Mouse (Mus musculus) embryo, embryonic 11.5 days (tissue): Measurements from ENCODE around the gene Tmem107.

Experiments used
- DNase-seq: peaks from one replicate; pipeline ENCODE4 v3.0.0-alpha.2; 2012; ENCODE audit warnings: low read depth, low spot score

Gene Tmem107

DNA sequence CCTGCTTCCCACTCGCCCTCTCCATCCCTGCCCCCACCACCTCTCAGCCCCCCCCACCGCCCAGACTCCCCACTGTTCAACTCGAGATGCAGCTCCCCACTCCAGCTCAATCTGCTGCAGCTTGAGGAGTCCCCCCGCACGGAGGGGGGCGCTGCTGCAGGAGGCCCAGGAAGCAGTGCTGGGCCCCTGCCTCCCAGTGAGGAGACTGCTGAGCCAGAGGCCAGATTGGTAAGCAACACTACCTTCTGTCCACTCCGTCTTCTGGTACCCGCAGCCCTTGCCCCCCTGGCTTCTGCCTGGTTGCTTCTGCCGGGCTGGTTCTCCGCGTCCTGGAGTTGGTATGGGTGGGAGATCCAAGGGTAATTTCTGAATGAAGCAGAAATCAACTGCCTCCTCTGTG lies 36.2 kb downstream of the Tmem107 start:
- DNase-seq = no peak

DNA sequence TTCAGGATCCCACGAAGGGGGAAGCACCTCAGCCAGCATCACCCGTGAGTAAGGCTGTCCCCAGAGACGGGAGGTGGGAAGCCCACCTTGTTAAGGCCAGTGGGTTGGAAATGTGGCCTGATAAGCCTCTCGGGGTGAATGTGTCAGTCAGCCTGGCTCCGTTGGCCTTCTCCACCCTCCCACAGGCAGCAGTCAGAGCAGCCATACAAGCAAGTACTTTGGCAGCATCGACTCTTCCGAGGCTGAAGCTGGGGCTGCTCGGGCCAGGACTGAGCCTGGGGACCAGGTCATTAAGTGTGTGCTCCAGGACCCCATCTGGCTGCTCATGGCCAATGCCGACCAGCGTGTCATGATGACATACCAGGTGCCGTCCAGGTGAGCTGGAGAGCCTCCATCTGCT lies 37.1 kb downstream of the Tmem107 start:
- no peak for DNase-seq

DNA sequence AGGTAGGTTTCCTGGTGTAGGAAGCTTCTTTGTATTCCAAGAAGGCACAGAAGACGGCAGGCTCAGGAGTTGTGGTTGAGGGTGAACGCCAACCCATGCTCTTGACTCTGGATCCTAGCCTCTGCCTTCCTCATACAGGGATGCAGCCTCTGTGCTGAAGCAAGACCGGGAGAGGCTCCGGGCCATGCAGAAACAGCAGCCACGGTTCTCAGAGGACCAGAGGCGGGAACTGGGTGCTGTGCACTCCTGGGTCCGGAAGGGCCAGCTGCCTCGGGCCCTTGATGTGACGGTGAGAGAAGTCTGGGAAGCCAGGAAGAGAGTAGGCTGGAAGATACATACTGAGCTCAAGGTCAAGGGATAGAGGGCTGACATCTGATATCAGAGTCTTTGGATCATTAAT lies 37.6 kb downstream of the Tmem107 start:
- no peak for DNase-seq

DNA sequence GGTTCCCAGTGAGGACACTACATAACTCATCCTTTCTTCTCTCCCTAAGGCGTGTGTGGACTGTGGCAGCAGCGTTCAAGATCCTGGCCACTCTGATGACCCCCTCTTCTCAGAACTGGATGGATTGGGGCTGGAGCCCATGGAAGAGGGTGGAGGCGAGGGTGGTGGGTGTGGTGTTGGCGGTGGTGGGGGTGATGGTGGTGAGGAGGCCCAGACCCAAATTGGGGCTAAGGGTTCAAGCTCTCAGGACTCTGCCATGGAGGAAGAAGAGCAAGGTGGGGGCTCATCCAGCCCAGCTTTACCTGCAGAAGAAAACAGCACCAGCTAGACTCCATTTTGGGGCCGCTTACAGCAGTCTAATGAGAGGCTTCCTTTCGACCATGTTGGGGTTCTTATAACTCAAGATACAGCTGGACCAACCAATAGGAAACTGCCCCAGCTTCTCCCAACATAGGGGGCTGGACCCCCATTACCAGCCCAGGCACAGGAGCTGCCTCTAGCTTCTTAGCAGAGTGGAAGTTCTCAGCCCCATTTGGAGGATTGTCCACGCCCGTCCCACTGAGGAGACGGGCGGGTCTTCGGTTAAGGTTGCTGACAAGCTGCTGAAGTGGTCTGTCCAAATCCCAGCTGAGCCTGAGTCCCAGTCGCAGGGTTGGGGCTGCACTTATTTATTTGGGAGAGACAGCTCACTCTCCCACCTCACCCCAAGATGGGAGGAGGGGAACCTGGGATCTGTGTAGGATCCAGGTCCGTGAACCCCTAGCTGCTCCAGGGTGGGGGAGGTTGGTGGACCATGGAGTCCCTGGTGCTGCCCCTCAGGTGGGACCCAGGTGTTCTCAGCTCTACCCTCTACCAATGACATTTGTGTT lies 38.7 kb downstream of the Tmem107 start:
- DNase-seq = no peak

DNA sequence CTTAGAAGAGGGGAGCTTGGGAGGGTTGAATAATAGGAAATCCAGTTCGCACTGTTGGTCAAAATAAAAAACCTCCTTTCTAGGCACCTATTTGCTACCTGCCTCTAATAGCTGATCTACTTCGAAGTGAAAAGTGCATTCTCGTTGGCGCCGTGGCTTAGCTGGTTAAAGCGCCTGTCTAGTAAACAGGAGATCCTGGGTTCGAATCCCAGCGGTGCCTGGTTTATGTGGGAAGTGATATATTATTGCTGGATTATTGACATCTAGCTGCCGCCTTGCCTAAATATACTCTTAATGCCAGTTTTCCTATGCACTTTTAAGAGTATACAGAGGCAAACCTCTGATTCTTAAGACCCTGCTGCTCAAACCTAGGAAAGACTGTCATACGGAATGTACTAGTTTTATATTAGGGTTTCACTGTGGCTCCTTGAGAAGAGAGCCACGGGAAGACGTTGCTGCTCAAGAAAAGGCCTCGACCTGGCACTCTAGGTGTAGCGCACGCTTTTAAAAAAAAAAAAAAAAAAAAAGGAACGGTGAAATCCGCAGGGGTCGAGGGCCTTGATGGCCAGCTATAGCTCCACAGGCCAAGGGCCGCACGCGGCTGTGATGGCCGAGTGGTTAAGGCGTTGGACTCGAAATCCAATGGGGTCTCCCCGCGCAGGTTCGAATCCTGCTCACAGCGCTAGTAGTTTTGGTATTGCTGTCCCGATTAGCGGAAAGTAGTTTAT lies 39.9 kb downstream of the Tmem107 start:
- DNase-seq = no peak

DNA sequence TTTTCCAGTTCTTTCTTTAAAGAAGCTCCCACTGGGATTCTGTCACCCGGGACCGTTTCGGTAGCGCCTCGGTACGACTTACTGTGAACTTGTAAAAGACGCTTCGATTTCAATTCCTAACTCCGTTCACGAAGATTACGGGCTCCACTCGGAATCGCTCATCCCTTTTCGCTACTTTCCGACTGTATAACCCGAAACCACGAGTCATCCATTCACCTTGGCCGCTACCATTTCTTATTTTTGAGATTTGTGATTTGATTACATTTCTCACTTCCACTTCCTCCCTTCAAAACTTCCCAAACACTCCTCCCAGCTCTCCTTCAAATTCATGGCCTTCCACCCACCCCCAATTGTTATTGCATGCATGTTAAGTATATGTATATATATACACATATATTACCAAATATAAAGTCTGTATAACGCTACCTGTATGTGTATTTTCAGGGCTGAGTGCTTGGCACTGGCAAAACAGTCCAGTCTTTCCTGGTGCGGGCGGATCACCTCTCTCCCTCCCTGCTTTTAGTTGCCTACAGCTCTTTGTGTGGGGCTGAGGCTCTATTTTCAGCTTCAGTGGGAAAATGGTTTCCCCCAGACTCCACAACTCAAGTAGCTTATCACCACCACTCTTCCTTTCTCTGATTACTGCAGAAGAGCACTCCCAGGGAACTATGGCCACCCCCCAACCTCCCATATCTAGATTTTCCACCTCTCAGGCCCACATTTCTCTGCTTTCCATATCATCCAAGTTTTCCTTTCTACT lies 40.6 kb downstream of the Tmem107 start:
- no peak for DNase-seq

DNA sequence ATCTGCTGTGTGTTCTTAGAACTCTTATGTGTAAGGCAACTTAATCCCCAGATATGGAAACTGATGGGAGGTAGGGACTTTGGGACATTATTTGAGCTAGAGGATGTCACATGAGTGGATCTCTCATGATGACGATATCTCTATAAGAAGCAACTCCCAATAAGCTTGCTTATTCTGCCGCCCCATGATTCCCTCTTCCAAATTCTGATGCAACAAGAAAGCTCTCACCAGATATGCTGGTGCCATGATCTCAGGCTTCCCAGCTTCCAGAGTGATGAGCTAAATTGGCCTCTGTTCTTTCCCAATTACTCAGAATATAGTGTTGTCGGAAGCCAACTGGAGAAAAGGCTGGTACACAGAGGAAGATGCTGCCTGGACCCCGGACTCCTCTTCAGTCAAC lies 41.3 kb downstream of the Tmem107 start:
- no peak for DNase-seq

DNA sequence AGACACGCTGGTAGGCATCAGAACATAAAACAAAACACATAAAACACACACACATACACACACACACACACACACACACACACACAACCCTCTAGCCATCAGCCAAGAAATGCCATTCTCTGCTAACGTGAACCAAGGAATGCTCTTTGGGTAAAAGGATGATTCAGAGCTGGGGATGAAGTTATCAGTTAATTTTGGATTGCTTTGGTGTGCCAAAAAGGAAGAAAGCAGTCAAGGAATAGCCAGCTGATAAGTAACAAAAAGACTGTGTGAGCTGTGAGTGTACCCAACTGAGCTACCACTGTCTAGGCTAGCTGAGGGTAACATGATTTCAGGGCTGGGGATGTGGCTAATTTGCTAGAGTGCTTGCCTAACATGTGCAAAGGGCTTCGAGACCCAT lies 43.4 kb downstream of the Tmem107 start:
- DNase-seq = no peak

DNA sequence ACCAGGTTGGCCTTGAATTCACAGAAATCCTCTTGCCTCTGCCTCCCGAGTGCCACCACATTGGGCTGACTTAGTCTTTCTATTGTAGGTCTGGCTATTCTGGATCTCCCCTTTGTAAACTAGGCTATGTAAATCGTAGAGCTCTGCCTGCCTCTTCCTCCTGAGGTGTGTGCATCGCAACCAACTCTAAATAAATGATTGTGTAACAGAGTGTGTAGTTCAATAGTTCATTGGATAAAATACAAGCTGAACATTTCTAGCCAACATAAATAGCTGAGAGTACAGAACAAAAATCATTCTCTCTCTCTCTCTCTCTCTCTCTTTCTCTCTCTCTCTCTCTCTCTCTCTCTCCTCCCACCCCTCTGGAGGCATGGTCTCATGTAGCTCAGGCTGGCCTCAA lies 44.0 kb downstream of the Tmem107 start:
- no peak for DNase-seq

DNA sequence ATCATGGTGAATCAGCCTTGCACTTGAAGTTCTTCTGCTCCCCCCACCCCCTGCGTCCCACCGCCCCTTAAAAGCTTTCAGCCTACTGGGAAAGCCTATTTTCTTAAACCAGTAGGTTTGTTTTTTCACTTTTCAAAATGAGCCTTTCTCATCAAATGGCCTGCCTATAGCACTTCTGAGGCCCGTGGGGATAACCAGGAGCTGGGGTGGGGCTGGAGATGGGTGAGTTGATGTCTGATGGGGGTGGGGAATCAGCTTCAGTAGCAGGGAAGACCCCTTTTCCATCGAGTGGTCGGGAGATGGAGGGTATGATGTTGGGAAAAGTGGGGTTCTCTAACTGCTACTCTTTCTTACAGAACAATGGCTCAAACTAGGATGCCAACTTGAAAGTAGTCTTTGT lies 46.2 kb downstream of the Tmem107 start:
- no peak for DNase-seq

DNA sequence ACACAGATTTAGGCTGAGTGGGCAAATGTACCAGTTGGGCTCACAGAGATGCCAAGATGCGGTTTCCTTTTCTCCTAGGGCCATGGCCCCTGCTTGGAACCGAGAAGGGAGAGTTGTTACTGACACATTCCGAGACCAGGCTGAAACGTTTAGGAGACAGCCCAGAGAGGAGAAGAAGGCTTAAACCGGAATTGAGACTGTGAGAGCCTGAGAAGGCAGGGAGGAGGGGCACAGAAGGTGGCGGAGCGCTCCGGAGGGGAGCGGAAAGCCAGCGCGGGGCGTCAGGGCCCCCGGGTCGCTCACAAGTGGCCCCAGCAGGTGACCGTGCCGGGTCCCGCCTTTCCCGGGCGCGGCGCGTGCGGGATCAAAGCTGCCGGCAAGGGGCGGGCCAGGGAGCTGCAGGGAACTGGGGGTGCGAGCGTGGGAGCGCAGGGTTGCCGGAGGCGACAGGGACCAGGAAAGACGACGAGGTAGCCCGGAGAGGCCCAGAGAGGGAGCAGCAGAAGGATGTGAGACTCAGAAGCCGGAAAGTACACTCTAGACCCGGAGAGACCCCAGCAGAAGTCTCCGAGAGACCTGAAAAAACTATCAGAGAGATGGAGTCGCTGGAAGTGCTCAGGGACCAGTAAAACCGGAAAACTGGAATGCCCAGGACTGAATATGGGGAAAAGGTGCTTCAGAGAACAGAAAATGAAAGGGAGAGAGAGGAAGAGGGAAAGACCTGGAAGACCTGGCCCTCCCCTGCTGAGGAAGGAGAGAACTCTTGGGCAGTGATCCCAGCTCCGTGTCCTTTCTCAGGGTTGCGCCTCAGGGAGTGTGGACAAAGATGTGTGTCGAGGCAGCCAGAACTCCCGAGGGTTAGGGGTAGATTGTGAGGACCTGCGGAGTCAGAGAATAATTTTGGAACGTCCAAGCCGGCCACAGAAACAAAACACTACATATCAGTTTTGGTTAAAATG lies 47.4 kb downstream of the Tmem107 start:
- DNase-seq = no peak

DNA sequence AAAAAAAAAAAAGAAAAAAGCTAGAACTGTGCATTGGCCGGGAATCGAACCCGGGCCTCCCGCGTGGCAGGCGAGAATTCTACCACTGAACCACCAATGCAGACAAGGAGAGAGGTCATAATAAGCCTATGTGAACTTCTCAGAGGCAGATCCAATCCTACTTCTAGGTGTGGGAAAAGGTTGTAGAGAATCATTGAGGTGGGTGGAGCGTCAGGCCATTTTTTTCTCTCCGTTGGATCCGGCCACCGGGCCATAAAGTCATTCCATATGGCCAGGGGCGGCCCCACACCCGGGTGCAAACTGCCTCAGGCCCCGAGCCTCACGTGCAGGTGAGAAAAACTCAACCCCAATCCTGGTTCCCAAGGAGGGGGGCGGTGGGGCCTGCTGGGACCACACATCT lies 48.2 kb downstream of the Tmem107 start:
- DNase-seq = no peak

DNA sequence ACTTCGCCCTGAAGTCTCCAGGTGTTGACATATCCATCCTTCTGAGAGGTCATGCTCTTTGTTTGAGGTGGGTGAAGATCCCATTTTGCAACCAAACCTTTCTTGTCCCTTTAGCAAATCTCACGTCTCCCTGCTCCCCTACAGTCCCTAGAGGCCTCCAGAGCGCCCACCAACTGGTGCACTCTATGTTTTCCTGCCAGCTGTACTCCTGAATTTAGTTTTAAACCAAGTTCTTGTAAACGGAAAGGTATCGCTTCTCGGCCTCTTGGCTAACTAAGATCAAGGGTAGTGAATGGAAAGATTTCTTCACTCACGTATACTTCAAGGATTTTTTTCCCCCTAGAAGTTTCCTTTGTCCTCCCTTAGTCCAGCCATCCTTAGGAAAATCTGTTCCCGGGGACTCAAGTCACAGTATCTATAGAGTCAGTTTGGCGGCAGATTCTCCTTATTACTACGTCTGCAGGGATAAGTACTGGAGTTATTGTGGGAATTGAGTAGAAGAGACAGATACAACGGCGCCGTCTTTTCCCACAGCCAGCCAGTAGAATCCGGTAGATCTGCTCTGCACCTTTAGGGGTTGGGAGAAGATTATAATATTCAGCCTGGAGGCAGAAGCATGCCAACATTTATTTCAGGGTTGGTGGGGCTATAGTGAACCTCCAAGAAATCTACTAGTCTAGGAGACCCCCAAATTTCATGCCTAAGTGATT lies 49.0 kb downstream of the Tmem107 start:
- DNase-seq = no peak

DNA sequence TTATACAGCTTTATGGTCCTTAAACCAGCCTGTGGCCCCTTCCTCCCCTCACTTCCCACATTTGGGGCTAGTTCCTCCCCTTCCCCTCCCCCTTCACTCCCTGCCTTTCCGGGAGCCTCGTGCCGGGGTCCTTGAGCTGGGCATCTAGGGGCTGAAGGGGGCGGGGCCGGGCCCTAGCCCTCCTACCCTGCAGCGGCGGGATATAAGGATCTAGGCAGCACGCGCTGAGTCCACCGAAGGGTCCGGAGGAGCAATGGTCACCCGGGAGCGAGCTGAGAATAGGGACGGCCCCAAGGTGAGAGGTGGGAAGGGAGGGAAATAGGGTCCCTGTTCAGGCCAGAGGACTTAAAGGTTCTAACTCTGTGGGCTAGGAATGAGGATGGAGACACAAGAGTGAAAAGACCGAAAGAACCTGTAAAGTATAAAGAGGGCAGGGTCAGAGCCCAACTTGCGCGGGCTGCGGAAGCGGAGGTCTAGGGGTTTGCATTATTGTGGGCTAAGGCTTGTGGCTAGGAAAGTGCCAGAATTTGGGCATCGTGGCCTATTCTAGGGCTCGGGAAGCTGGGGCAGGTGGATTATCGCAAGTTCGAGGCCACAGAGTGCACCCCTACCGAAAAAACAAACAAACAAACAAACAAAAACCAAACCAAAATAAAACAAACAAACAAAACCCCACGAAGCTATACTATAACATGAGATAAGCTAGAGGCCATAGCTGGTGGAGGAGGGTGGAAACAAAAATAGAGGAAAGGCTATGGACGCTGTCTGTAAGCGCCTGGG lies 49.8 kb downstream of the Tmem107 start, which contains the start of gene Hes7:
Hes7 (plus strand) TSS at position 184 of the 780 bp plus-strand sequence.
- no peak for DNase-seq

DNA sequence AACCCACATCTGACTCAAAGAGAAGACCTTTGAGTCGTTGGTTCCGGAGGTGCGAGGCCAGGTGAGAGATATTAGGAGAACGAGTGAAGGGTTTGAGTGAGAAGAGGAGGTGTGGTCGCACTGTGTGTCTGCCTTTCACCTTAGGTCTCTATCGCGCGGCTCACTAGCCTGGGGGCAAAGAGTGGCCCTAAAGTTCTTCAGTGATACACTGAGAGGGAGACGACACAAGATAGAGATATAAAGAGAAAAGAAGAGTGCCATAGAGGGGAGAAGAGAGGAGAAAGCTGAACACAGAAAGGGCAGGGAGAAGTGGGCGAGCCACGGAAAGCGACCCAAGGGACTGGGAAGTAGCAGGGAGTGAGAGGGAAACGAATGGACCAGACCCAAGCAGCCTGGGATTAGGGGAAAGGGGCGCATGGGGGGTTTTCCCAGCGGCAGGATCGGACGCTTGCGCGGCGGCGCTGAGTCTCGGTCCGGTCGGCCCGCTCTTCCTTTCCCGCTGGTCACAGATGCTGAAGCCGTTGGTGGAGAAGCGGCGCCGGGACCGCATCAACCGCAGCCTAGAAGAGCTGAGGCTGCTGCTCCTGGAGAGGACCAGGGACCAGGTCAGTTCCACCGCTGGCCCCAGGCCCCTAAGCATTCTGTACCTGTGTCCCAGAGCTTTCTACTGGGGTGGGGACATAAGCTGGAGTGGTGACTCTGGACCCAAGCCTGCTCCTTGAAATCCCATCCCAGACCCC lies 50.6 kb downstream of the Tmem107 start:
- DNase-seq = no peak

DNA sequence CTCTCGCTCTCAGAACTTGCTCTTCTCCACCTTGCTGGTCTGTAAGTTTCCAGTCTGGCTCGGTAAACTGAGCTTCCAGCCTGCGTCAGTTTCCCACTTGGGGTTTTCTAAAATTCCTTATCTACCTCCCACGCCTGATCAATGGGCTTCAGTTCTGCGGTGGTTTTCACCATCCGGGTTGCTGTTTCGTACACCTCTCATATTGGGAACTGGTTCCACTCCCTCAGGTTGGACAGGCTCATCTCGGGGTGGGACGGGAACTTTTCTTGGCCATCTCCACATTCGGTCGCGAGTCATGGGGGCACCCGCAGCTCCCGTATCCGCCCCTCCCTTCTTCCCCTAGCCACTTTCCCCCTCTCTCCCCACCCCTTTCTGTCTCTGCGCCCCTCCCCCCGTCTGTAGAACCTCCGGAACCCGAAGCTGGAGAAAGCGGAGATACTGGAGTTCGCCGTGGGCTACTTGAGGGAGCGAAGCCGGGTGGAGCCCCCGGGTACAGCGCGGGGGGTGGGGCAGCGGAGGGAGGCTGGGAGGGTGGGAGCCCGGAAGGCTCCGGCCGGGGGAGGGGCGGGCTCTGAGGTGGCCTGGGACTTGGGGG lies 51.2 kb downstream of the Tmem107 start:
- no peak for DNase-seq

DNA sequence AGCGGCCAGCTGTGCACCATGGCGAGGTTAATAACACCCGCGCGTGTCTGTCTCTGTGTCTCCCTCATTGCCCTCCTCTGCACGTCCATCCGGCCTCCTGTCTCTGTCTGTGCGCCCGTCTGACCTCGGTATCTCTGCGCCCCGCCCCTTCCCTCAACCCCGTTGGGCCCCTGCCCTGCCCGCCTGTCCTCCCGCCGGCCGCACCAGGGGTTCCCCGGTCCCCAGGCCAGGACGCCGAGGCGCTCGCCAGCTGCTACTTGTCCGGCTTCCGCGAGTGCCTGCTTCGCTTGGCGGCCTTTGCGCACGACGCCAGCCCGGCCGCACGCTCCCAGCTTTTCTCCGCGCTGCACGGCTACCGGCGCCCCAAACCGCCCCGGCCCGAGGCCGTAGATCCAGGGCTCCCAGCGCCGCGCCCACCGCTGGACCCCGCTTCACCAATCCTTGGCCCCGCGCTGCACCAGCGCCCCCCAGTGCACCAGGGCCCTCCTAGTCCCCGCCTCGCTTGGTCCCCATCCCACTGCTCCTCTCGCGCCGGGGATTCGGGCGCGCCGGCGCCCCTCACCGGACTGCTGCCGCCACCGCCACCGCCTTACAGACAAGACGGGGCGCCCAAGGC lies 51.8 kb downstream of the Tmem107 start, which contains the start of gene 9130213A22Rik:
9130213A22Rik (minus strand) TSS at position 254 of the 616 bp plus-strand sequence.
- DNase-seq = peak; percentile 78
